In genomic region chr9:80074067-80074466, GRCm38 (mm10) we compare ENCODE assay signal across 23 mouse cellular contexts. TPM values are rescaled to one million over a fixed set of nuclear protein-coding genes. Genes with fewer than 3 reads are reported as not detected.
DNase-seq lines count a peak whose midpoint lies in the region; ATAC-seq and TF ChIP-seq lines count a peak whose summit lies in the region.
"Had no signal": no experiment of that assay in that cellular context is flagged by ENCODE, and none has a peak within 500 bp of the region (broad histone marks: within the 10 kb centered on the region; RNA-seq: fewer than 3 reads in every experiment).

No protein-coding gene starts in this region.

- H3K9me3 ChIP-seq in limb, embryonic 15.5 days = no peaks in the 10 kb centered on the region
- no peaks in the 10 kb centered on the region for H3K9me3 ChIP-seq in limb, embryonic 10.5 days (replicated peaks)
- H3K9me3 ChIP-seq in CH12.LX (replicated peaks; ENCODE audit: low read length) = peaks cover 2% of the 10 kb centered on the region
- no peaks in the 10 kb centered on the region for H3K9me3 ChIP-seq in neural tube, embryonic 15.5 days (replicated peaks)
- H3K9me3 ChIP-seq: embryonic facial prominence, embryonic 15.5 days; heart, embryonic 10.5 days; hindbrain, embryonic 15.5 days; liver, embryonic 12.5 days; lung, embryonic 15.5 days; midbrain, embryonic 10.5 days had no signal

- H3K27me3 ChIP-seq in limb, embryonic 15.5 days = no peaks in the 10 kb centered on the region
- no peaks in the 10 kb centered on the region for H3K27me3 ChIP-seq in limb, embryonic 10.5 days (ENCODE audit: low read depth, poor library complexity, severe bottlenecking)
- no peaks in the 10 kb centered on the region for H3K27me3 ChIP-seq in CH12.LX (replicated peaks)
- H3K27me3 ChIP-seq in neural tube, embryonic 15.5 days (replicated peaks) = no peaks in the 10 kb centered on the region
- H3K27me3 ChIP-seq: embryonic facial prominence, embryonic 15.5 days; hindbrain, embryonic 15.5 days; liver, embryonic 12.5 days; lung, embryonic 15.5 days had no signal

- H3K4me3 ChIP-seq in limb, embryonic 15.5 days = no peak overlapping the region
- H3K4me3 ChIP-seq in limb, embryonic 10.5 days = no peak overlapping the region
- H3K4me3 ChIP-seq in CH12.LX (replicated peaks in 1 of 3; ENCODE audit: low read depth in 2 of 3, low read length in 2 of 3, poor library complexity in 1 of 3) = no peak overlapping the region
- no peak overlapping the region for H3K4me3 ChIP-seq in neural tube, embryonic 15.5 days (replicated peaks)
- H3K4me3 ChIP-seq: embryonic facial prominence, embryonic 15.5 days; heart, embryonic 10.5 days; hindbrain, embryonic 15.5 days; layer of hippocampus, adult 2 months; liver, embryonic 12.5 days; lung, embryonic 15.5 days; midbrain, embryonic 10.5 days had no signal

- 79% methylated on average over 1 of the region's 1 CpGs for WGBS in limb, embryonic 15.5 days
- 83% methylated on average over 1 of the region's 1 CpGs for WGBS in limb, embryonic 10.5 days
- WGBS in neural tube, embryonic 15.5 days = 69% methylated on average over 1 of the region's 1 CpGs

- no peaks in the 10 kb centered on the region for H3K36me3 ChIP-seq in limb, embryonic 15.5 days
- H3K36me3 ChIP-seq in limb, embryonic 10.5 days = peaks cover 1% of the 10 kb centered on the region; the same call in 1 of the 2 replicates
- H3K36me3 ChIP-seq in CH12.LX (replicated peaks in 1 of 2; ENCODE audit: control insufficient read depth in 1 of 2, insufficient read depth in 1 of 2, low read length in 1 of 2) = peaks cover 0 to 12% of the 10 kb centered on the region in 2 experiments
- no peaks in the 10 kb centered on the region for H3K36me3 ChIP-seq in neural tube, embryonic 15.5 days
- H3K36me3 ChIP-seq: embryonic facial prominence, embryonic 15.5 days; hindbrain, embryonic 15.5 days; liver, embryonic 12.5 days; lung, embryonic 15.5 days had no signal

- peak; percentile 60 for TF ChIP-seq EP300 in CH12.LX (IDR thresholded peaks at IDR 0.05; ENCODE audit: low read length)

- in situ Hi-C loops in CH12.LX (cut with MboI; ENCODE audit: low pct_ligation_motif_present, low pct_unique_long_range_greater_than_20kb, low sequenced_read_pairs) = no loop called here

- H3K79me2 ChIP-seq in CH12.LX (replicated peaks; ENCODE audit: control insufficient read depth, extremely low read depth, insufficient read depth, poor library complexity, severe bottlenecking) = peaks cover 96% of the 10 kb centered on the region

- no peak for TF ChIP-seq POLR2A in CH12.LX (IDR thresholded peaks at IDR 0.05; ENCODE audit: low read depth, low read length)

- H3K9ac ChIP-seq in limb, embryonic 15.5 days = no peak overlapping the region
- no peak overlapping the region; the same call in 1 of the 2 replicates for H3K9ac ChIP-seq in CH12.LX (ENCODE audit: insufficient read depth, low read depth)
- no peak overlapping the region for H3K9ac ChIP-seq in neural tube, embryonic 15.5 days (replicated peaks)
- H3K9ac ChIP-seq: embryonic facial prominence, embryonic 15.5 days; hindbrain, embryonic 15.5 days; liver, embryonic 12.5 days; lung, embryonic 15.5 days had no signal

- H3K4me2 ChIP-seq in limb, embryonic 15.5 days = no peak overlapping the region
- H3K4me2 ChIP-seq in CH12.LX (ENCODE audit: insufficient read depth, low read depth, poor library complexity, severe bottlenecking) = peak overlapping the region; percentile 50; the same call in 1 of the 2 replicates
- H3K4me2 ChIP-seq in neural tube, embryonic 15.5 days = no peak overlapping the region
- H3K4me2 ChIP-seq: embryonic facial prominence, embryonic 15.5 days; hindbrain, embryonic 15.5 days; liver, embryonic 12.5 days; lung, embryonic 15.5 days had no signal

- no peak for DNase-seq in frontal cortex, postnatal 25 days (ENCODE audit: low spot score in 2 of 2)
- DNase-seq in limb, embryonic 10.5 days (ENCODE audit: low spot score) = no peak
- peak; percentile 53 for DNase-seq in CH12.LX (ENCODE audit: extremely low read depth)
- no peak for DNase-seq in cerebellum, adult 11 months
- DNase-seq: adrenal gland, postnatal 36 days; cerebellum, adult 18-20 months; cerebellum, postnatal 25 days; gastrocnemius, postnatal 36 days; kidney, adult 2 months; kidney, postnatal 14 days; lung, postnatal 4 days; retina, postnatal 1 day; thymus, postnatal 36 days had no signal

- H3K27ac ChIP-seq in limb, embryonic 15.5 days = peak overlapping the region; percentile 2; the same call in 1 of the 2 replicates
- no peak overlapping the region for H3K27ac ChIP-seq in limb, embryonic 10.5 days
- peak overlapping the region; percentile 24 for H3K27ac ChIP-seq in CH12.LX (ENCODE audit: insufficient read depth, low read depth)
- H3K27ac ChIP-seq in neural tube, embryonic 15.5 days (replicated peaks) = peak overlapping the region; percentile 7; the same call in 1 of the 2 replicates
- H3K27ac ChIP-seq: embryonic facial prominence, embryonic 15.5 days; heart, embryonic 10.5 days; hindbrain, embryonic 15.5 days; layer of hippocampus, adult 2 months; liver, embryonic 12.5 days; lung, embryonic 15.5 days; midbrain, embryonic 10.5 days had no signal

- dilution Hi-C loops in CH12.LX (cut with MboI; ENCODE audit: extremely low pct_ligation_motif_present, extremely low pct_unique_long_range_greater_than_20kb, low sequenced_read_pairs) = no loop called here

- H3K4me1 ChIP-seq in limb, embryonic 15.5 days = peaks cover 22% of the 10 kb centered on the region; the same call in 1 of the 2 replicates
- H3K4me1 ChIP-seq in limb, embryonic 10.5 days = 0 out of 2 replicates have a peak, but pooled peaks cover 4% of the 10 kb centered on the region
- H3K4me1 ChIP-seq in CH12.LX (ENCODE audit: control insufficient read depth in 1 of 2, insufficient read depth in 2 of 2) = peaks cover 19 to 58% of the 10 kb centered on the region in 2 experiments
- peaks cover 57% of the 10 kb centered on the region for H3K4me1 ChIP-seq in neural tube, embryonic 15.5 days

- no peak for TF ChIP-seq RAD21 in CH12.LX (IDR thresholded peaks at IDR 0.05; ENCODE audit: low read depth, low read length)

- ATAC-seq in frontal cortex, adult (ENCODE audit: low TSS enrichment) = peak; percentile 13; the same call in 1 of the 2 replicates
- ATAC-seq in limb, embryonic 15.5 days (ENCODE audit: insufficient number of reproducible peaks, low FRiP score, low TSS enrichment, low read depth) = no peak
- ATAC-seq in neural tube, embryonic 15.5 days (ENCODE audit: low FRiP score) = no peak
- ATAC-seq: liver, embryonic 12.5 days had no signal

- no peak for TF ChIP-seq CTCF in CH12.LX (conservative IDR thresholded peaks at IDR 0.05 in 1 of 2, IDR thresholded peaks at IDR 0.05 in 1 of 2; ENCODE audit: low read depth in 2 of 2, low read length in 2 of 2)

TF ChIP-seq in CH12.LX, 34 proteins besides CTCF, POLR2A, EP300 and RAD21:
- TF ChIP-seq TCF12 (IDR thresholded peaks at IDR 0.05; ENCODE audit: low read depth, low read length) (0 out of 2 replicates have a peak, but pooled peaks have one; percentile 22), ZMIZ1 (IDR thresholded peaks at IDR 0.05; ENCODE audit: low read depth, low read length) (no peak)

RNA-seq across cellular contexts. Expression of gene Senp6, which starts 7.4 kb away (rescaled TPM):
- polyA plus RNA-seq in limb, embryonic 15.5 days (2015; fragmentation: Nextera tagmentation; extraction: Ambion mirVana) = 40.1 and 48.3 TPM in 2 replicates
- polyA plus RNA-seq in limb, embryonic 10.5 days (2016; fragmentation: Nextera tagmentation; extraction: Ambion mirVana) = 46.8 and 50.5 TPM in 2 replicates
- total RNA-seq in CH12.LX (2012; rRNA removed) = 97.5 and 113 TPM in 2 replicates
- 167 and 186 TPM in 2 replicates for total RNA-seq in CH12.LX (2014; rRNA removed)
- polyA plus RNA-seq in CH12.LX (2012; ENCODE audit: insufficient read length, low read depth) = 113 TPM in 2 replicates
- polyA plus RNA-seq in neural tube, embryonic 15.5 days (2015; fragmentation: Nextera tagmentation; extraction: Ambion mirVana) = 46.6 and 47.9 TPM in 2 replicates
